Mouse (Mus musculus) megakaryocyte, embryonic 14.5 days (primary cell): Measurements from ENCODE around the gene Med15. TPM values are rescaled to one million over a fixed set of nuclear protein-coding genes. Genes with fewer than 3 reads are reported as not detected.

ENCODE experiments used
- H3K27me3 ChIP-seq: replicated peaks from 2 replicates; pipeline ENCODE3; 2012; ENCODE audit warnings: inconsistent platforms
- H3K36me3 ChIP-seq: replicated peaks from 2 replicates; pipeline ENCODE3; 2012; ENCODE audit warnings: low read length, inconsistent platforms, mixed read lengths
- H3K4me1 ChIP-seq: 2 replicates; pipeline ENCODE4 v1.6.1; 2012; ENCODE audit warnings: inconsistent platforms
- H3K4me3 ChIP-seq: replicated peaks from 2 replicates; pipeline ENCODE3; 2012; ENCODE audit warnings: moderate library complexity, mild to moderate bottlenecking, inconsistent platforms
- H3K9me3 ChIP-seq: 2 replicates; pipeline ENCODE4 v1.6.1; 2012; ENCODE audit warnings: inconsistent platforms
- FLI1 ChIP-seq: IDR thresholded peaks from 2 replicates; pipeline ENCODE4 v1.6.1; 2012; ENCODE audit warnings: low read length, inconsistent platforms, mixed read lengths
- GATA1 ChIP-seq: IDR thresholded peaks from 3 replicates; pipeline ENCODE4 v1.6.1; 2012; ENCODE audit warnings: mixed read lengths, low read length, inconsistent platforms, borderline replicate concordance
- polyA plus RNA-seq: library from polyadenylated mRNA; stranded (reverse); fragments of >175 nt; gene quantifications from 2 replicates; pipeline ENCODE4 v1.2.3, GENCODE M21; 2012; ENCODE audit warnings: low replicate concordance; ENCODE audit not compliant: insufficient read depth

Med15 gene
- polyA plus RNA-seq, 1 experiment: 78.5 TPM

DNA sequence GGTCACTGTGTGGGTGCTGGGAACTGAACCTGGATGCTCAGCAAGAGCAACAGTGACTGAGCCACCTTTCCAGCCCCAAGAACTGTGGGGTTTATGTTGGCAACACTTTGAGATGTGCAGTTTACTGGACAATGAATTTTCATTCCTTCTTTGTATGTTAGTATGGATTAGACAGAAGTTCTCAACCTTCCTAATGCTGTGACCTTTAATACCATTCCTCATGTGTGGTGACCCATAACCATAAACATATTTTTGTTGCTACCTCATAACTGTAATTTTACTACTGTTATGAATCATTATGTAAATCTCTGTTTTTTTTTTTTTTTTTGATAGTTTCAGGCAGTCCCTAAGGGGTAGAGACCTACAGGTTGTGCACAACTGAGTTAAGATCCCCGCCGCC lies 955 bp upstream of the Med15 start:
- Histone ChIP-seq H3K4me1 (peaks cover 6% of the 10 kb centered on the region), H3K36me3 (no peaks in the 10 kb centered on the region), H3K27me3 (peaks cover 50% of the 10 kb centered on the region), H3K4me3 (no peak overlapping the region), H3K9me3 (no peaks in the 10 kb centered on the region)
- no peak for TF ChIP-seq FLI1
- no peak for TF ChIP-seq GATA1

DNA sequence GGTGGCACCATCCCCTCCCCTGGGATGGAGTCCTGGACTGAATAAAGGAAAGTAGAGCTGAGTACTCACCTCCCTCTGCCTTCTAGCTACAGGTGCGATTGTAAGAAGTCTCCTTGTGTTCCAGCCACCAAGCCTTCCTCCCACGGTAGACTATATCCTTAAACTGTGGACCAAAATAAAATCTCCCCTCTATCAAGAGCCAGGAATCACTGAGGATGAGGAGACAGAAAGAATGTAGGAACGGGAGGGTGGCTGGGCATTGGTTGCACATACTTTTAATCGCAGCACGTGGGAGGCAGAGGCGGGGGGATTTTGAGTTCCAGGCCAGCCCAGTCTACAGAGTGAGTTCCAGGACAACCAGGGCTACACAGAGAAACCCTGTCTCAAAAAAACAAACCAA lies 260 bp downstream of the Med15 start:
- Histone ChIP-seq H3K9me3 (no peaks in the 10 kb centered on the region), H3K4me1 (peaks cover 11% of the 10 kb centered on the region), H3K4me3 (no peak overlapping the region), H3K27me3 (peaks cover 44% of the 10 kb centered on the region), H3K36me3 (no peaks in the 10 kb centered on the region)
- TF ChIP-seq FLI1 (no peak), GATA1 (no peak)

DNA sequence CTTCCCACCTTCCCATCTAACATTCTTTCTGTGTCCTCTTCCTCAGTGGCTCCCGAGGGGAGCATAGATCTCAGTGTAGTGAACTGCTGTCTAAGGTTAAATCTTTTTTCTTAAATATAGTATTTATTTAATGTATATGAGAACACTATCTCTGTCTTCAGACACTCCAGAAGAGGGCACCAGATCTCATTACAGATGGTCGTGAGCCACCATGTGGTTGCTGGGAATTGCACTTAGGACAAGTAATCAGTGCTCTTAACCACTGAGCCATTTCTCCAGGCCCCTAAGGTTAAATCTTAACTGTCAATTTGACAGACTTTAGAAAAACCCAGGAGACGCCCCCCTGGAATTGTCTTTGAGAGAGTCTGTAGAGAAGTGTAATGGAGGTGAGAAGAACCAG lies 670 bp downstream of the Med15 start:
- no peak for TF ChIP-seq GATA1
- TF ChIP-seq FLI1: no peak

GRCm38 (mm10) chr16:17729974-17730373 lies 2.7 kb downstream of the Med15 start:
- no peaks in the 10 kb centered on the region for H3K36me3 ChIP-seq
- peaks cover 25% of the 10 kb centered on the region for H3K27me3 ChIP-seq
- peaks cover 20% of the 10 kb centered on the region for H3K4me1 ChIP-seq
- TF ChIP-seq FLI1 (no peak), GATA1 (no peak)
- H3K4me3 ChIP-seq: no peak overlapping the region
- no peaks in the 10 kb centered on the region for H3K9me3 ChIP-seq

More for the DNA sequence above, 670 bp downstream of the Med15 start:
- Histone ChIP-seq H3K4me1 (peaks cover 15% of the 10 kb centered on the region), H3K4me3 (no peak overlapping the region), H3K36me3 (no peaks in the 10 kb centered on the region), H3K9me3 (no peaks in the 10 kb centered on the region), H3K27me3 (peaks cover 41% of the 10 kb centered on the region)

- H3K4me1 ChIP-seq: peaks cover 24% of the 10 kb centered on the region
- H3K36me3 ChIP-seq: no peaks in the 10 kb centered on the region
- TF ChIP-seq FLI1 (no peak), GATA1 (no peak)
- H3K9me3 ChIP-seq: no peaks in the 10 kb centered on the region
- peak overlapping the region; percentile 83 for H3K4me3 ChIP-seq
- peaks cover 4% of the 10 kb centered on the region for H3K27me3 ChIP-seq
These were observed 5.4 kb downstream of the Med15 start for GRCm38 (mm10) chr16:17727179-17727861.

DNA sequence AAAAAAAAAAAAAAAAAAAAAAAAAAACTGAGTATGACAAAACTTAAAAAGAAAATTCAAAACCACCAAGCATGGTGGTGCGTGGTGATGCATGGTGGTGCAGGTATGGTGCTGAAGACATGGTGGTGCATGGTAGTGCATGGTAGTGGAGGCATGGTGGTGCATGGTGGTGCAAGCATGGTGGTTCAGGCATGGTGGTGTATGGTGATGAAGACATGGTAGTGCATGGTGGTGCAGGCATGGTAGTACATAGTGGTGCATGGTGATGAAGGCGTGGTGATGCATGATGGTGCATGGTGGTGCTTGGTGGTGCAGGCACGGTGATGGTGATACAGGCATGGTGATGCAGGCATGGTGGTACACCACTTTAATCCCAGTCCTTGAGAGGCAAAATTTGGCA lies 8.2 kb downstream of the Med15 start:
- peaks cover 49% of the 10 kb centered on the region for H3K4me1 ChIP-seq
- TF ChIP-seq GATA1 (peak; percentile 50; the same call in 1 of the 3 replicates), FLI1 (no peak)
- peak overlapping the region; percentile 80 for H3K4me3 ChIP-seq
- H3K9me3 ChIP-seq: no peaks in the 10 kb centered on the region
- no peaks in the 10 kb centered on the region for H3K27me3 ChIP-seq
- H3K36me3 ChIP-seq: peaks cover 7% of the 10 kb centered on the region

GRCm38 (mm10) chr16:17723325-17723626 lies 9.4 kb downstream of the Med15 start:
- H3K27me3 ChIP-seq: no peaks in the 10 kb centered on the region
- H3K4me1 ChIP-seq: peaks cover 51% of the 10 kb centered on the region
- H3K4me3 ChIP-seq: peak overlapping the region; percentile 97
- no peaks in the 10 kb centered on the region for H3K9me3 ChIP-seq
- TF ChIP-seq GATA1 (no peak), FLI1 (no peak)
- peaks cover 10% of the 10 kb centered on the region for H3K36me3 ChIP-seq

GRCm38 (mm10) chr16:17722461-17723324 lies 10.0 kb downstream of the Med15 start:
- Histone ChIP-seq H3K4me1 (peaks cover 54% of the 10 kb centered on the region), H3K4me3 (peak overlapping the region; percentile 97), H3K36me3 (peaks cover 10% of the 10 kb centered on the region), H3K9me3 (no peaks in the 10 kb centered on the region), H3K27me3 (no peaks in the 10 kb centered on the region)
- TF ChIP-seq FLI1: peak; percentile 26; the same call in 1 of the 2 replicates
- no peak for TF ChIP-seq GATA1

DNA sequence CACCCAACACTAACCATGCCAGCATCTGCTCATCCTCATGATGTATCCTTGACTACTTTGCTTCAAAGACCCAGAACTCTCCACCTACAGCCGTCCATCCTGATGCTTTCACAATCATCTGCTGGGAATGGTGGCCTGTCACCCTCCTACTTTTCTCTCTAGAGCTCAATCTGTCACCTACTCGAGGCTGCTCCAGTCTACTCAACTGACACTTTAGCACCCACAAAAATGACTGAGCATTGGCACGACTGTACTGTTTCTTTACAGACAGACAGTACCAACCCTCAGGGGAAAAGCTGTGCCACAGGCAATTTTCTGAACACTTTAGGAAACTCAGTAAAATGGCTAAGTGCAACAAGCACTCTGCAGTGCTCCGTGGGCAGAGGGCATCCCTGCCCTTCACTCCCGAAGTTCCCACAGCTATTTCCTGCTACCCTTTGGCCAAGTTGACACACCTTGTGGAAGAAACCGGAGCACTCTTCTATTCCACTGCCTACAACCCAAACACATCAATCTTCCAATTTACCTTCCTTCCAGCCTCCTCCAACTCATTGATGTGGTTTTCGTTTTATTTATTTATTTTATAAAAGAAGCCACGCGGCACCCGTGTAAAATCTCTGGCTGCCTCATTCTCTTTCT lies 10.8 kb downstream of the Med15 start:
- H3K27me3 ChIP-seq: no peaks in the 10 kb centered on the region
- peaks cover 54% of the 10 kb centered on the region for H3K4me1 ChIP-seq
- no peak for TF ChIP-seq FLI1
- TF ChIP-seq GATA1: no peak
- H3K4me3 ChIP-seq: peak overlapping the region; percentile 97
- H3K36me3 ChIP-seq: peaks cover 10% of the 10 kb centered on the region
- H3K9me3 ChIP-seq: no peaks in the 10 kb centered on the region
